Mouse (Mus musculus) hindbrain, embryonic 10.5 days (tissue): ENCODE measurements around the gene Galc. TPM values are rescaled to one million over a fixed set of nuclear protein-coding genes. Genes with fewer than 3 reads are reported as not detected.

Source experiments
- polyA plus RNA-seq: library from polyadenylated mRNA; unstranded; fragments of >200 nt; fragmentation: Nextera tagmentation; extraction: Ambion mirVana; gene quantifications from 2 replicates; pipeline ENCODE4 v1.2.1, GENCODE M21; 2016

Gene Galc
- polyA plus RNA-seq, 1 experiment from 2014 or later: 13.9 TPM

Other genes with a start within 250 kb of the Galc start
- 0.25 and 0.64 TPM in 2 replicates for gene Gpr65, start 9.2 kb upstream of the Galc start, polyA plus RNA-seq